Mouse (Mus musculus) G1E (cell line): ENCODE data around the gene Txndc11.
"Not testable (repeated sequence)": the region's sequence is repeated elsewhere in the genome, so short reads cannot be mapped to it uniquely, and the experiment has no call there.

Experiments
- CTCF ChIP-seq: IDR thresholded peaks from 2 replicates; pipeline ENCODE4 v1.5.1; 2012; ENCODE audit warnings: low read depth, low read length, inconsistent platforms, mixed read lengths
- POLR2AphosphoS5 ChIP-seq: IDR thresholded peaks from 2 replicates; pipeline ENCODE4 v1.6.1; 2012; ENCODE audit warnings: low read depth, low read length, inconsistent platforms; ENCODE audit not compliant: insufficient replicate concordance
- TAL1 ChIP-seq: conservative IDR thresholded peaks from 2 replicates; pipeline ENCODE4 v1.6.1; 2012; ENCODE audit warnings: low read depth, low read length, inconsistent platforms, mixed read lengths

- TF ChIP-seq CTCF, POLR2AphosphoS5, TAL1: not testable (repeated sequence)
These were observed 9.4 kb upstream of the Txndc11 start for GRCm38 (mm10) chr16:11143706-11144483.
